Mouse (Mus musculus): Measurements from ENCODE around the gene Dnaaf3. TPM values are rescaled to one million over a fixed set of nuclear protein-coding genes. Genes with fewer than 3 reads are reported as not detected.

Gene Dnaaf3
- polyA plus RNA-seq, 1 experiment from 2014 or later, result 2.2 TPM

DNA sequence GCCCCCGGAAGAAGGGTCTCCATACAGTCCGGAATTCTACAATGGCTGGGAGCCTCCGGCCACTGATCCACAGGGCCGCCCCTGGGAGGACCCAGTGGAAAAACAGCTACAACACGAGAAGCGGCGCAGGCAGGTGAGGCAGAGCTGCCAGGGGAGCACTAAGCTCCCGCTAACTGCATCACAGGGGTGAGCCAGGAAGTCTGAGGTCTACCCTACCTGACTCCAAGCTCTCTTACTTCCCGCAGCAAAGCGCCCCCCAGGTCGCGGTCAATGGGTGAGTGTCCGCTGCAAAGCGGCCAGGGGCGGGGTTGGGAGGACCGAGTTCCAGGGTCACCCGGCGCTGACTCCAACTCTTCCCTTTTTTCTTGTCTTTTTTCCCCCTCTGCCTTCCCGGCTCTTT, 58.3 kb downstream of the Dnaaf3 start:
- Histone ChIP-seq H3K9me3 (replicated peaks; ENCODE audit: control insufficient read depth, low read length, poor library complexity, severe bottlenecking) (no peaks in the 10 kb centered on the region), H3K4me1 (ENCODE audit: control insufficient read depth, insufficient read depth, low read length) (peaks cover 17% of the 10 kb centered on the region), H3K4me3 (ENCODE audit: low read depth, low read length) (no peak overlapping the region), H3K27me3 (ENCODE audit: control insufficient read depth, insufficient read depth, low read depth, low read length) (peaks cover 33% of the 10 kb centered on the region), H3K36me3 (ENCODE audit: control insufficient read depth, insufficient read depth, low read length) (no peaks in the 10 kb centered on the region), H3K27ac (ENCODE audit: low read length) (no peak overlapping the region), H3K9ac (ENCODE audit: low read depth, low read length) (no peak overlapping the region), H3K4me2 (ENCODE audit: low read length) (no peak overlapping the region)
- no peak for ATAC-seq
- WGBS, result 10% methylated on average over 19 of the region's 19 CpGs

Small RNAs within 50 kb of the gene (microRNA-seq; reads per million reads assigned to microRNA genes)
- not detected for gene Gm23577

Other genes starting within 250 kb of the Dnaaf3 start
- not detected in 2 replicates for gene Ncr1, start 194.7 kb downstream of the Dnaaf3 start, polyA plus RNA-seq (2015; fragmentation: Nextera tagmentation; extraction: Ambion mirVana)
- 0.06 TPM in 1 of 2 replicates, not detected in the other for gene Gp6, start 134.7 kb downstream of the Dnaaf3 start, polyA plus RNA-seq (2015; fragmentation: Nextera tagmentation; extraction: Ambion mirVana)
- gene Rdh13, start 86.8 kb downstream of the Dnaaf3 start, polyA plus RNA-seq (2015; fragmentation: Nextera tagmentation; extraction: Ambion mirVana), result 43.2 and 45.6 TPM in 2 replicates
- gene Eps8l1, start 71.8 kb downstream of the Dnaaf3 start, polyA plus RNA-seq (2015; fragmentation: Nextera tagmentation; extraction: Ambion mirVana), result 12.8 TPM in 2 replicates
- 35.6 and 44.7 TPM in 2 replicates for gene Ppp1r12c, start 30.8 kb downstream of the Dnaaf3 start, polyA plus RNA-seq (2015; fragmentation: Nextera tagmentation; extraction: Ambion mirVana)
- 3.2 and 3.6 TPM in 2 replicates for gene Tnnt1, start 16.1 kb downstream of the Dnaaf3 start, polyA plus RNA-seq (2015; fragmentation: Nextera tagmentation; extraction: Ambion mirVana)
- gene Tnni3, start 8.2 kb downstream of the Dnaaf3 start, polyA plus RNA-seq (2015; fragmentation: Nextera tagmentation; extraction: Ambion mirVana), result 1.8 TPM in 2 replicates
- 185 and 186 TPM in 2 replicates for gene Syt5, start 15.1 kb upstream of the Dnaaf3 start, polyA plus RNA-seq (2015; fragmentation: Nextera tagmentation; extraction: Ambion mirVana)
- 0.68 and 1.4 TPM in 2 replicates for gene Ptprh, start 71.6 kb upstream of the Dnaaf3 start, polyA plus RNA-seq (2015; fragmentation: Nextera tagmentation; extraction: Ambion mirVana)
- gene Tmem86b, start 99.0 kb upstream of the Dnaaf3 start, polyA plus RNA-seq (2015; fragmentation: Nextera tagmentation; extraction: Ambion mirVana), result 2.1 and 2.4 TPM in 2 replicates
- 5.6 and 6.8 TPM in 2 replicates for gene Ppp6r1, start 126.6 kb upstream of the Dnaaf3 start, polyA plus RNA-seq (2015; fragmentation: Nextera tagmentation; extraction: Ambion mirVana)
- gene Hspbp1, start 152.6 kb upstream of the Dnaaf3 start, polyA plus RNA-seq (2015; fragmentation: Nextera tagmentation; extraction: Ambion mirVana), result 169 and 181 TPM in 2 replicates
- gene Brsk1, start 158.2 kb upstream of the Dnaaf3 start, polyA plus RNA-seq (2015; fragmentation: Nextera tagmentation; extraction: Ambion mirVana), result 7.5 and 7.8 TPM in 2 replicates
- gene Tmem150b, start 192.8 kb upstream of the Dnaaf3 start, polyA plus RNA-seq (2015; fragmentation: Nextera tagmentation; extraction: Ambion mirVana), result 0.25 TPM in 1 of 2 replicates, not detected in the other
- 58.5 and 61.1 TPM in 2 replicates for gene Kmt5c, start 207.7 kb upstream of the Dnaaf3 start, polyA plus RNA-seq (2015; fragmentation: Nextera tagmentation; extraction: Ambion mirVana)
- 19.3 and 21.3 TPM in 2 replicates for gene Cox6b2, start 220.6 kb upstream of the Dnaaf3 start, polyA plus RNA-seq (2015; fragmentation: Nextera tagmentation; extraction: Ambion mirVana)
- not detected in 2 replicates for gene Fam71e2, start 238.8 kb upstream of the Dnaaf3 start, polyA plus RNA-seq (2015; fragmentation: Nextera tagmentation; extraction: Ambion mirVana)